Mouse (Mus musculus) cerebellum, adult 8-10 months (tissue): Measurements from ENCODE around the gene Cpsf6.
"Not testable (repeated sequence)": the region's sequence is repeated elsewhere in the genome, so short reads cannot be mapped to it uniquely, and the experiment has no call there.

Experiments
- DNase-seq: peaks from one replicate; pipeline ENCODE4 v3.0.0; 2022

The Cpsf6 gene

GRCm38 (mm10) chr10:117399196-117399595 is 19.4 kb upstream of the Cpsf6 start:
- DNase-seq: no peak

- no peak for DNase-seq
These were observed 18.4 kb upstream of the Cpsf6 start for GRCm38 (mm10) chr10:117398044-117398780.

GRCm38 (mm10) chr10:117397106-117397625 is 17.4 kb upstream of the Cpsf6 start:
- DNase-seq: no peak

- DNase-seq: no peak
These were observed 16.7 kb upstream of the Cpsf6 start for GRCm38 (mm10) chr10:117396386-117397048.

- DNase-seq: no peak
These were observed 16.0 kb upstream of the Cpsf6 start for GRCm38 (mm10) chr10:117395801-117396200.

- no peak for DNase-seq
These were observed 15.1 kb upstream of the Cpsf6 start for GRCm38 (mm10) chr10:117394738-117395550.

GRCm38 (mm10) chr10:117393891-117394395 is 14.1 kb upstream of the Cpsf6 start:
- no peak for DNase-seq

GRCm38 (mm10) chr10:117393196-117393890 is 13.5 kb upstream of the Cpsf6 start:
- DNase-seq: no peak

GRCm38 (mm10) chr10:117392832-117393195 is 13.0 kb upstream of the Cpsf6 start:
- DNase-seq: no peak

- not testable (repeated sequence) for DNase-seq
These were observed 12.6 kb upstream of the Cpsf6 start for GRCm38 (mm10) chr10:117392397-117392796.

GRCm38 (mm10) chr10:117391801-117392200 is 12.0 kb upstream of the Cpsf6 start:
- no peak for DNase-seq

GRCm38 (mm10) chr10:117391057-117391456 is 11.2 kb upstream of the Cpsf6 start:
- DNase-seq: no peak

GRCm38 (mm10) chr10:117389904-117390875 is 10.4 kb upstream of the Cpsf6 start:
- DNase-seq: no peak

- DNase-seq: no peak
These were observed 9.5 kb upstream of the Cpsf6 start for GRCm38 (mm10) chr10:117389371-117389740.

- no peak for DNase-seq
These were observed 9.0 kb upstream of the Cpsf6 start for GRCm38 (mm10) chr10:117388637-117389370.

- not testable (repeated sequence) for DNase-seq
These were observed 8.3 kb upstream of the Cpsf6 start for GRCm38 (mm10) chr10:117387961-117388636.

GRCm38 (mm10) chr10:117386981-117387380 is 7.2 kb upstream of the Cpsf6 start:
- DNase-seq: no peak

- DNase-seq: no peak
These were observed 6.4 kb upstream of the Cpsf6 start for GRCm38 (mm10) chr10:117386261-117386660.

GRCm38 (mm10) chr10:117385431-117385830 is 5.6 kb upstream of the Cpsf6 start:
- no peak for DNase-seq

GRCm38 (mm10) chr10:117385086-117385430 is 5.2 kb upstream of the Cpsf6 start:
- DNase-seq: no peak
